Mouse (Mus musculus) bone marrow macrophage, adult 2 months (primary cell): ENCODE measurements around the gene 1600015I10Rik. TPM values are rescaled to one million over a fixed set of nuclear protein-coding genes. Genes with fewer than 3 reads are reported as not detected.
"Not testable (repeated sequence)": the region's sequence is repeated elsewhere in the genome, so short reads cannot be mapped to it uniquely, and the experiment has no call there.

Experiments
- H3K27ac ChIP-seq: 2 replicates; pipeline ENCODE4 v1.5.1; 2012; ENCODE audit warnings: low read depth, low read length; ENCODE audit not compliant: insufficient read depth
- H3K4me1 ChIP-seq: 2 replicates; pipeline ENCODE4 v1.6.1; 2012; ENCODE audit warnings: low read length; ENCODE audit not compliant: control insufficient read depth, insufficient read depth
- H3K4me3 ChIP-seq: 2 replicates; pipeline ENCODE4 v1.5.1; 2012; ENCODE audit warnings: mild to moderate bottlenecking, low read length, moderate library complexity; ENCODE audit not compliant: insufficient read depth
- CTCF ChIP-seq: IDR thresholded peaks from 2 replicates; pipeline ENCODE4 v1.5.1; 2012; ENCODE audit warnings: low read depth, mild to moderate bottlenecking, low read length, moderate library complexity
- POLR2A ChIP-seq: IDR thresholded peaks from 2 replicates; pipeline ENCODE4 v1.6.1; 2012; ENCODE audit warnings: mild to moderate bottlenecking, low read depth, low read length, borderline replicate concordance
- polyA plus RNA-seq: library from polyadenylated mRNA; stranded (reverse); fragments of >200 nt; gene quantifications from 2 replicates; pipeline ENCODE4 v1.2.4, GENCODE M21; 2012; ENCODE audit not compliant: missing spikeins, insufficient read depth, insufficient read length

Gene 1600015I10Rik
- not detected in 2 replicates for polyA plus RNA-seq

- Histone ChIP-seq H3K4me1 (no peaks in the 10 kb centered on the region), H3K27ac (no peak within 1 kb of the TSS), H3K4me3 (no peak within 1 kb of the TSS)
- TF ChIP-seq CTCF (no peak), POLR2A (no peak)
These were observed at the start of gene 1600015I10Rik for GRCm38 (mm10) chr6:48929595-48929994. Gene 1600015I10Rik, plus strand, starts transcription at chr6:48929895.

GRCm38 (mm10) chr6:48894203-48894602 lies 35.5 kb upstream of the 1600015I10Rik start:
- Histone ChIP-seq H3K4me1 (no peaks in the 10 kb centered on the region), H3K4me3 (no peak overlapping the region), H3K27ac (no peak overlapping the region)
- no peak for TF ChIP-seq CTCF
- TF ChIP-seq POLR2A, result no peak

GRCm38 (mm10) chr6:48894938-48895818 lies 34.5 kb upstream of the 1600015I10Rik start:
- H3K4me1 ChIP-seq, result no peaks in the 10 kb centered on the region
- H3K4me3 ChIP-seq, result no peak overlapping the region
- H3K27ac ChIP-seq, result no peak overlapping the region
- TF ChIP-seq POLR2A, result no peak
- no peak for TF ChIP-seq CTCF

GRCm38 (mm10) chr6:48895941-48896340 lies 33.8 kb upstream of the 1600015I10Rik start:
- H3K4me1 ChIP-seq, result no peaks in the 10 kb centered on the region
- no peak for TF ChIP-seq CTCF
- TF ChIP-seq POLR2A, result no peak

GRCm38 (mm10) chr6:48896956-48897355 lies 32.7 kb upstream of the 1600015I10Rik start:
- TF ChIP-seq CTCF, result no peak
- TF ChIP-seq POLR2A, result no peak
- H3K27ac ChIP-seq, result no peak overlapping the region
- no peaks in the 10 kb centered on the region for H3K4me1 ChIP-seq
- no peak overlapping the region for H3K4me3 ChIP-seq

More at GRCm38 (mm10) chr6:48895941-48896340, 33.8 kb upstream of the 1600015I10Rik start:
- Histone ChIP-seq H3K4me3 (no peak overlapping the region), H3K27ac (no peak overlapping the region)

GRCm38 (mm10) chr6:48901316-48901715 lies 28.4 kb upstream of the 1600015I10Rik start:
- not testable (repeated sequence) for H3K4me1 ChIP-seq, H3K4me3 ChIP-seq, H3K27ac ChIP-seq

GRCm38 (mm10) chr6:48902511-48903406 lies 26.9 kb upstream of the 1600015I10Rik start:
- H3K4me3 ChIP-seq, result no peak overlapping the region
- TF ChIP-seq POLR2A (no peak), CTCF (no peak)
- H3K4me1 ChIP-seq, result no peaks in the 10 kb centered on the region
- no peak overlapping the region for H3K27ac ChIP-seq

GRCm38 (mm10) chr6:48903437-48903836 lies 26.3 kb upstream of the 1600015I10Rik start:
- no peak overlapping the region for H3K27ac ChIP-seq
- no peak for TF ChIP-seq CTCF
- no peak overlapping the region for H3K4me3 ChIP-seq
- H3K4me1 ChIP-seq, result no peaks in the 10 kb centered on the region

- Histone ChIP-seq H3K4me1 (no peaks in the 10 kb centered on the region), H3K4me3 (no peak overlapping the region), H3K27ac (no peak overlapping the region)
- no peak for TF ChIP-seq CTCF
- no peak for TF ChIP-seq POLR2A
These were observed 24.1 kb upstream of the 1600015I10Rik start for GRCm38 (mm10) chr6:48905606-48906005.

GRCm38 (mm10) chr6:48906371-48906770 lies 23.3 kb upstream of the 1600015I10Rik start:
- no peak for TF ChIP-seq POLR2A
- no peak for TF ChIP-seq CTCF
- Histone ChIP-seq H3K27ac (no peak overlapping the region), H3K4me1 (no peaks in the 10 kb centered on the region), H3K4me3 (no peak overlapping the region)
